Mouse (Mus musculus) hindbrain, postnatal 0 days (tissue): Measurements from ENCODE around the gene Ntn1. TPM values are rescaled to one million over a fixed set of nuclear protein-coding genes. Genes with fewer than 3 reads are reported as not detected.

Experiments
- ATAC-seq: fragments of 200-750 bp; cut with Nextera tagmentation; 2 replicates; pipeline ENCODE4 v1.8.0; 2017; ENCODE audit warnings: mild to moderate bottlenecking, moderate TSS enrichment, moderate library complexity
- DNase-seq: peaks from one replicate; pipeline ENCODE4 v3.0.0-alpha.2; 2015; ENCODE audit warnings: low spot score
- H3K27ac ChIP-seq: fragments of 300-500 bp; sonication (generic); 2 replicates; pipeline ENCODE4 v1.5.1; 2014; ENCODE audit warnings: mild to moderate bottlenecking
- H3K27me3 ChIP-seq: fragments of 300-500 bp; sonication (generic); 2 replicates; pipeline ENCODE4 v1.6.1; 2014; ENCODE audit warnings: low read length, mixed read lengths; ENCODE audit not compliant: insufficient read depth
- H3K36me3 ChIP-seq: fragments of 300-500 bp; sonication (generic); 2 replicates; pipeline ENCODE4 v1.6.1; 2014; ENCODE audit warnings: low read length, mixed read lengths; ENCODE audit not compliant: insufficient read depth
- H3K4me1 ChIP-seq: fragments of 300-500 bp; sonication (generic); 2 replicates; pipeline ENCODE4 v1.6.1; 2014; ENCODE audit warnings: antibody characterized with exemption, low read length, mixed read lengths; ENCODE audit not compliant: insufficient read depth
- H3K4me2 ChIP-seq: fragments of 300-500 bp; sonication (generic); 2 replicates; pipeline ENCODE4 v1.6.1; 2014; ENCODE audit warnings: low read depth, mild to moderate bottlenecking, low read length, moderate library complexity, mixed read lengths
- H3K4me3 ChIP-seq: fragments of 300-500 bp; sonication (generic); 2 replicates; pipeline ENCODE4 v1.5.1; 2014; ENCODE audit warnings: low read length
- H3K9ac ChIP-seq: fragments of 300-500 bp; sonication (generic); replicated peaks from 2 replicates; pipeline ENCODE4 v1.6.1; 2014; ENCODE audit warnings: mild to moderate bottlenecking, low read length, moderate library complexity, mixed read lengths
- H3K9me3 ChIP-seq: fragments of 300-500 bp; sonication (generic); 2 replicates; pipeline ENCODE4 v1.6.1; 2016; ENCODE audit warnings: low read length, mixed read lengths
- CTCF ChIP-seq: IDR thresholded peaks from 2 replicates; pipeline ENCODE4 v1.5.1; 2016; ENCODE audit warnings: antibody characterized with exemption, control low read depth, low read depth
- WGBS: fragments of 180-500 bp; shearing (Covaris S2); extraction: QIAGEN DNeasy Blood & Tissue Kit; methylation state at CpG from one replicate; pipeline ENCODE4 v1.1.7; 2014; 5-methylcytosine and 5-hydroxymethylcytosine counted together
- polyA plus RNA-seq: library from polyadenylated mRNA; unstranded; fragments of >200 nt; fragmentation: Nextera tagmentation; extraction: Ambion mirVana; gene quantifications from 2 replicates; pipeline ENCODE4 v1.2.1, GENCODE M21; 2015
- total RNA-seq: library from RNA; depleted of rRNA; stranded (reverse); fragments of >200 nt; gene quantifications from 2 replicates; pipeline ENCODE4 v1.2.3, GENCODE M21; 2014

The Ntn1 gene
- total and polyA plus RNA-seq, 2 experiments from 2014 or later, result 13.8 to 81.7 TPM

- no peak overlapping the region for H3K27ac ChIP-seq
- no peak for ATAC-seq
- H3K9me3 ChIP-seq, result no peaks in the 10 kb centered on the region
- no peaks in the 10 kb centered on the region for H3K27me3 ChIP-seq
- DNase-seq, result peak; percentile 14
- H3K4me1 ChIP-seq, result peaks cover 4% of the 10 kb centered on the region; the same call in 1 of the 2 replicates
- no peaks in the 10 kb centered on the region for H3K36me3 ChIP-seq
- no peak overlapping the region for H3K4me3 ChIP-seq
- TF ChIP-seq CTCF, result no peak
- H3K4me2 ChIP-seq, result no peak overlapping the region
- H3K9ac ChIP-seq, result no peak overlapping the region
- WGBS, result 62% methylated on average over 19 of the region's 19 CpGs
These were observed 129.7 kb downstream of the Ntn1 start for GRCm38 (mm10) chr11:68270730-68271467.

- no peak overlapping the region for H3K4me2 ChIP-seq
- WGBS, result 80% methylated on average over 5 of the region's 5 CpGs
- no peak for ATAC-seq
- H3K27me3 ChIP-seq, result no peaks in the 10 kb centered on the region
- no peaks in the 10 kb centered on the region for H3K36me3 ChIP-seq
- H3K4me1 ChIP-seq, result no peaks in the 10 kb centered on the region
- H3K4me3 ChIP-seq, result no peak overlapping the region
- no peak overlapping the region for H3K9ac ChIP-seq
- no peak for DNase-seq
- H3K9me3 ChIP-seq, result no peaks in the 10 kb centered on the region
- H3K27ac ChIP-seq, result no peak overlapping the region
- no peak for TF ChIP-seq CTCF
These were observed 136.3 kb downstream of the Ntn1 start for GRCm38 (mm10) chr11:68264276-68264675.

- H3K4me3 ChIP-seq, result no peak overlapping the region
- H3K9me3 ChIP-seq, result no peaks in the 10 kb centered on the region
- no peak for ATAC-seq
- DNase-seq, result no peak
- H3K4me1 ChIP-seq, result no peaks in the 10 kb centered on the region
- WGBS, result 91% methylated on average over 5 of the region's 5 CpGs
- no peak overlapping the region for H3K9ac ChIP-seq
- H3K27ac ChIP-seq, result no peak overlapping the region
- H3K36me3 ChIP-seq, result no peaks in the 10 kb centered on the region
- TF ChIP-seq CTCF, result no peak
- H3K27me3 ChIP-seq, result no peaks in the 10 kb centered on the region
- H3K4me2 ChIP-seq, result no peak overlapping the region
These were observed 137.5 kb downstream of the Ntn1 start for GRCm38 (mm10) chr11:68263100-68263499.

GRCm38 (mm10) chr11:68261162-68261892, 139.3 kb downstream of the Ntn1 start:
- H3K36me3 ChIP-seq, result no peaks in the 10 kb centered on the region
- no peak overlapping the region for H3K4me3 ChIP-seq
- no peaks in the 10 kb centered on the region for H3K27me3 ChIP-seq
- 74% methylated on average over 10 of the region's 10 CpGs for WGBS
- no peak for DNase-seq
- no peaks in the 10 kb centered on the region for H3K9me3 ChIP-seq
- H3K9ac ChIP-seq, result no peak overlapping the region
- H3K4me2 ChIP-seq, result no peak overlapping the region
- H3K27ac ChIP-seq, result no peak overlapping the region
- ATAC-seq, result no peak
- no peaks in the 10 kb centered on the region for H3K4me1 ChIP-seq
- TF ChIP-seq CTCF, result 0 out of 2 replicates have a peak, but pooled peaks have one; percentile 5

- no peak overlapping the region for H3K4me2 ChIP-seq
- H3K36me3 ChIP-seq, result no peaks in the 10 kb centered on the region
- no peaks in the 10 kb centered on the region for H3K27me3 ChIP-seq
- 0 out of 2 replicates have a peak, but pooled peaks have one; percentile 11 for TF ChIP-seq CTCF
- H3K4me1 ChIP-seq, result no peaks in the 10 kb centered on the region
- 96% methylated on average over 6 of the region's 6 CpGs for WGBS
- ATAC-seq (no peak), DNase-seq (no peak)
- no peaks in the 10 kb centered on the region for H3K9me3 ChIP-seq
- H3K27ac ChIP-seq, result no peak overlapping the region
- no peak overlapping the region for H3K4me3 ChIP-seq
- H3K9ac ChIP-seq, result no peak overlapping the region
These were observed 140.2 kb downstream of the Ntn1 start for GRCm38 (mm10) chr11:68260399-68260798.

- H3K9ac ChIP-seq, result no peak overlapping the region
- H3K4me2 ChIP-seq, result no peak overlapping the region
- H3K4me1 ChIP-seq, result no peaks in the 10 kb centered on the region
- no peaks in the 10 kb centered on the region for H3K36me3 ChIP-seq
- H3K27me3 ChIP-seq, result no peaks in the 10 kb centered on the region
- TF ChIP-seq CTCF, result no peak
- H3K27ac ChIP-seq, result no peak overlapping the region
- 89% methylated on average over 4 of the region's 4 CpGs for WGBS
- ATAC-seq, result no peak
- no peak overlapping the region for H3K4me3 ChIP-seq
- H3K9me3 ChIP-seq, result 0 out of 2 replicates have a peak, but pooled peaks cover 2% of the 10 kb centered on the region
- no peak for DNase-seq
These were observed 142.1 kb downstream of the Ntn1 start for GRCm38 (mm10) chr11:68258498-68258897.

- WGBS, result 92% methylated on average over 7 of the region's 7 CpGs
- H3K4me2 ChIP-seq, result no peak overlapping the region
- H3K36me3 ChIP-seq, result no peaks in the 10 kb centered on the region
- DNase-seq (no peak), ATAC-seq (no peak)
- no peak overlapping the region for H3K27ac ChIP-seq
- no peaks in the 10 kb centered on the region for H3K27me3 ChIP-seq
- TF ChIP-seq CTCF, result no peak
- H3K9me3 ChIP-seq, result 0 out of 2 replicates have a peak, but pooled peaks cover 2% of the 10 kb centered on the region
- H3K4me3 ChIP-seq, result no peak overlapping the region
- H3K4me1 ChIP-seq, result no peaks in the 10 kb centered on the region
- no peak overlapping the region for H3K9ac ChIP-seq
These were observed 147.1 kb downstream of the Ntn1 start for GRCm38 (mm10) chr11:68253531-68253930.
